Mouse (Mus musculus): ENCODE data around the gene Dnah2.
"Not testable (repeated sequence)": the region's sequence is repeated elsewhere in the genome, so short reads cannot be mapped to it uniquely, and the experiment has no call there.

The Dnah2 gene

DNA sequence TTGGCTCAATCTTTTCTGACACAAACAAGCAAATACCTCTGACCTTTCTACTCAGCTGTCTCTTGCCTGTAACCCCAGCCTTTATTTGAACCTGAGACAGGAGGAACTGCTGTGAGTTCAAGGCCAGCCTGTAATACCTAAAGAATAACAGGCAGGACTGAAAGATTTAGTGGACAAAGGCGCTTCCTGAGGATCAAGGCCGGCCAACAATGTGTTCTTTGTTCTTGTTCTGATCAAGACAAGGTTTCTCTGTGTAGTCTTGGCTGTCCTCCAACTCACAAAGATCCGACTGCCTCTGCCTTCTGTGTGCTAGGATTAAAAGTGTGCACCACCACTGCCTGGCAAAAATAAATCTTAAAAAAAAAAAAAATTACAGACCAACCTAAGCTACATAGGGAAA lies 15.5 kb upstream of the Dnah2 start:
- no peak for DNase-seq (ENCODE audit: low spot score in 2 of 2)

DNA sequence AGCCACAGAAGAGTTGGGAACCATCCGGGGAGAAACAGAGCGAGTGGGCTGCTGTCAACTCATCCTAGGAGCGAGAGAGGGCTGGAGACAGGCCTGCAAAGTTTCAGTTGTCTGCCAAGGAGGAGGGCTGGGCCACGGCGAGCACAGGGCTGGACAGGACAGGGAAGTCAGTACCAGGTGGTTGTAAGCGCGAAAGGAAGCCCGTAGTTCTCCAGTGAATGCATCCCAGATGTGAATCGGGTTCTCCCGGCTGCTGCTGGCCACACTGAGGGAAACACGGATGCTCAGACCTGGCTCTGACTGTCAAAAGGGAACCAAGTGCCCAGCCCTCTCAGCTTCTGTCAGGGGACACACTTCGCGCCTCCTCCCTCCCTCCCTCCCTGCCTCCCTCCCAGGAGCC lies 14.5 kb upstream of the Dnah2 start:
- no peak for DNase-seq (ENCODE audit: low spot score in 2 of 2)

DNA sequence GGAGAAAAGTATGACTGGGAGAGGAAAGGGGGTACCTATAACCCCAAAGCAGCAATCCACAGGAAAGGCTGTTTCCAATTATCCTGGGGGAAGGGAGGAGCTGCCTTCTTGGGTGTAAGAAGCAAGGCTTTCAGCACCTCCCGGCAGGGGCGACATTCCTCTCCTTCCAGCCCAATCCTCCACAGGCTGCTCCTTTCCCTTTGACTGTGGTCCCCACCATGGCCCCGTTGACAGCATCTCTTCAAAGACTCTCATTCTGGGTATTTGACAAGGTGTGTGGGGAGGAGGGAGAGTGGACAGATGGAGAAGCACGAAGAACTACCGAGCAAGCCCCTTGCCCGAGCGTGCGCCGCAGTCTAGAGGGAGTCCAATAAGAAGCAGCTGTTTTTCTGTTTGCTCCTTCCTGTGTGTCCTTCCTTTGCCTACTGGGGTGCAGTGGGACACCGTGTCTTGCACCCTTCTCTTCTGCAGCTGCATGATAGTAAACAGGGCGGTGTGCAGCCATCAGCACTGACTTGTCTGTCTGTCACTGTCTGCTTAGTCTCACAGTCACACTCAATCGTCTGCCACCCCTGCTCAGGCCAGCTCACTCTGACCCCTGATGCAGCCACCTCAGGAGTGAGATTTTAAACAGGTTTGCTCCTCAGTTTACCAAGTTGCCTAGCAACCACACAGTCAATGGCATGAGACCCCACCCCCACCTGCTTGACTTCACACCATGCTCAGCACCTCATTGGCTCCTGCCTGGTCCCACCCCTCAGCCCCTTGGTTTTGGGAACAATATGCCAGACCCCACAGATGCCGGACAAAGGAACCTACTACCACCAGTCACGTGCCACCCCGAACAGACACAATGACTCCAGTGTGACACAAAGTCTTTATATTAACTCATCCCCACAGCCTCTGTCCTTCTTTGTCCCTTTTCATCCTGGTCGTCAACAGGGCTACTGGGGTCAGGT lies 12.3 kb upstream of the Dnah2 start:
- DNase-seq (ENCODE audit: low spot score in 2 of 2): no peak

DNA sequence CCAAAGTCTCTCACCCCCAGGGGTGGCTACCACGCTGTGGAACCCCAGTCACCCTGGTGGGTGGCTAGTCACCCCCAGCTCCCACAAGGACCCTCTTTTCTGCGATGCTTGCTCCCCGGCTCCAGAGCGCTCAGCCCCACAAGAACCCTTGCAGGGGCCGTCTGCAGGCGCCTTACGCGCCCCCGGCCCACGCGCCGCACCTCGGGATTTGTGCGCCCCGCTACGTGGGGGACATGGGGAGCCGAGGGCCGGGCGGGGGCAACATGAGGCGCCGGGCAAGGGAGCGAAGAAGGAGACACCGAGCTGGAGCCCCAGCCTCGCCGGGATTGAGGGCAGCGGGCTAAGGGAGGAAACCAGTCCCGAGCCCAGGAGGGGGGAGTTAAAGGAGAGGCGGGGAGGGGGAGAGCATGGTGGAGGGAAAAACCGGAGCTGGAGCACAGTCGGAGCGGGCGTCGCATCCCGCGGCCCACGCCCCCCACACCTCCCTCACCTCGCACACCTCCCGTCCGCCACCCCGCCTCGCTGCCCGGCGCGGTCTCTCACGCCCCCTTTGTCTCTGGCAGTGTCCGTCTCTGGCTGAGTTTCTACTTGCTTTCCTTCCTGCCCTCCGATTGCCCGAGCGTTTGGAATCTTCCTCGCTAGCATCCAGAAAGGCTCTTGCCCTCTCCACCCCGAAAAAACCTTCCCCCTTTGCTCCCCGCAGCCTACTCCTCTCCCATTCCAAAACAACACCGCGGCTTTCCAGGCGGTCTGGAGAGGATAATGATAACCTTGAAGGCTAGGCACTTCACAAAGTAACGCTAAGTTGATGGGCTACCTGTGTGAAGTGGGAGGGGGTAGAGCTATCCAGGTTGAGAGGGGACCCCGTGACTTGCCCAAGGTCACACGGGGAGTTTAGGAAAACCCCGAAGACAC lies 11.2 kb upstream of the Dnah2 start, which contains the start of gene Efnb3:
TSS of gene Efnb3 (minus strand) at position 355 of the 915 bp plus-strand sequence.
- DNase-seq (ENCODE audit: low spot score in 2 of 2): no peak

DNA sequence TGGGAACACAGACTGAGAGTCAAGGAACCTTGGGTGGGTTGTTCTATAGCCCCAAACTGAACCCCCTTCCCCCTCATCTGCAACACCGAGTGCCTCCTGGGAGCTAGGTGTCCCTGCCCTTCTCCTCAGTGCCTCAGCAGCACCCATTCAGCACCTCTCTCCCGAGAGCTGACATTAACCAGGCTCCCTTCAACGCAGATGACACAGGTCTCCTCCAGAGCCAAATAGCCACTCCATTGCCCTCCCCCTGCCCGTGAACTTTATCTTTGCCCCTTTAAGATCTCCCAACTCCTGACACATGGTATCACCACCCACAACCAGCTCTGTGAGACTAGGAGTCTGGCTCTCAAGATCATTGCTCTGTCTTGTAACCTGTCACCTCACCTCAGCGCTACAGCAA lies 10.3 kb upstream of the Dnah2 start:
- no peak for DNase-seq (ENCODE audit: low spot score in 2 of 2)

DNA sequence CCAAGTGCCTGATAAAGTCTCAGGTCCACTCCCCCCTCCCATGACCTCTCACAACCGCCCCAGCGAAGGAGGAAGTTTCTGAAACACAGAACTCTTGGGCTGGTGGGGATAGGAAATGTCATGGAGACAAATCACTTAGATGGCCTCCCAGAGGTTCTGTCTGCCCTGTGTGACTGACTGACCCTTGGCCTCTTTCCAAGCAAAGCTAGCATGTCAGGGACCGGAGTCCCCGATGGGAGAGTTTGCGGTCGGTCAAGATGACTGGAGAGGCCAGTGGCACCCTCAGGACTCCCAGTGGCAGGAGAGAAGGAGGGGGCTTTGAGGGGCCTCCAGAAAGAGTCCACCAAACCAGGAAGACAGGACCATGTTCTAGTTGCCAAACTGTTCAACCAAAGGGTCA lies 9.8 kb upstream of the Dnah2 start:
- no peak for DNase-seq (ENCODE audit: low spot score in 2 of 2)

DNA sequence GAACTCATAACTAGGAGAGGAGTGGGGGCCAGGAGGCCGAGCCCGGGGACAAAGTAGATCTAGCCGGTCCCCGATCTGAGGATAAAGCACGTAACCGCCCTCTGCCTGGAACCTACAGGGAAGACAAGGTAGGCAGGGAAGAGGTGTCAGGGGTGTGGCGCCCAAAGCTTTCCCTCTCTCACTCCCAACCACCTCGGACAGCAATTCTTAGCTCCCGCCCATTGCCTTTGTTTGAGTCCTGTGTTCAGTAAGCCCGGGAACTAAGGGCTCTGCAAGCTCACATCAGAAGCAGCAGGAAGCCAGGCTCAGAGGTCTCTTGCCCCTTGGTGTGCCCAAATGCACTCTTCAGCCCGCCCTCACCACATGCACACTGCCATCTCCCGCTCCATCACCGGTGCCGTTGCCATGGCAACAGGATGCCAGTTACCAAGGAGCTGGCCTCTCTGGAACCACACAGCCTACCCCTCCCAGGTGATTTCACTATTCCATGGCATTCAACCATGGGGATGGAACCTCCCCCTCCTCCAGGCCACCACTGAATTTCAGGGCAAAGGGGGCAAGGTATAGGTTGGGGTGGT lies 8.6 kb upstream of the Dnah2 start:
- DNase-seq (ENCODE audit: low spot score in 2 of 2): no peak

DNA sequence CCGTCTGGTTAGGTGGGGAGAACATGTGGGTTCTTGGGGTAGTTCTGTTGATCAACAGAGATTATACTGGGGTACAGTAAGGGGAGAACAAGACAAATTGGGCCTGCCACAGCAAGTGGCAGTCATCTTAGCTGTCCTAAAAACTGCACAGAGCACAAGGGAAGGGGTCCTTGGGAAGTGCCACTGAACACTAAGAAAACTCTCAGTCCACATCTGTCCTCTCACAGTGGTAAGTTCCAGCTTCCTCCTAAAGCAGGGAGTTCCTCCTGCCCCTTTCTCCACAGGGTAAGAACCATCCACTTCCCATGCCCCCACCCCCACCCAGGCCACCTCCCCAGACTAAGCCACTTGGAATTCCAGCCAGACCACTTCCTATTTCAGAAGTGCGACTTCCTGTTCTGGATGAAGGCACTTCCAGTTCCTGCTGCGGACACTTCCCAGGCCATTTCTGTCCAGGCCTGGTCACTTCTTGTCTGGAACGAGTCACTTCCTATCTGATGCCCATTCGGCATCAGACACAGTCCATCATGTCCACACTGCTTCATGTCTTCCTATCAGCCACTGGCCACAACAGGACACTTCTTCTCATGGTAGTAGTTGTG lies 5.7 kb upstream of the Dnah2 start:
- DNase-seq (ENCODE audit: low spot score in 2 of 2): no peak

DNA sequence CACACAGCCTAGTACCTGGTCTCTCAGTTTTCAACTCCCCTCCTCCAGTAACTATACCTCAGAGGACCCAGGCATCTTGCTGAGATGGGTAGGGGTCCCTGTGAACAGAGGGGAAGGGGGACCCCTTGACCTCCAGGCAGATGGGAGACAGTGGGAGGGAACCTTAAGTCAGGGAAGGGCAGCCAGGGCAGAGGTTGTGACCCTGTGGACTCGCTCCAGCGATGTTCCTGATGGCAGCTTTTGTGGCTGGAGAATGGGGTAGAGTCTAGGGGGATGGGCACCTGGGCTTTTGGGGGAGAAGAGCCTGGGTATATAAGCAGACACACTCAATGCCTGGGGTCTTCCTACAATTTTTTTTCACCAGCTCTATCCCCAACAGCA lies 4.4 kb upstream of the Dnah2 start:
- no peak for DNase-seq (ENCODE audit: low spot score in 2 of 2)

DNA sequence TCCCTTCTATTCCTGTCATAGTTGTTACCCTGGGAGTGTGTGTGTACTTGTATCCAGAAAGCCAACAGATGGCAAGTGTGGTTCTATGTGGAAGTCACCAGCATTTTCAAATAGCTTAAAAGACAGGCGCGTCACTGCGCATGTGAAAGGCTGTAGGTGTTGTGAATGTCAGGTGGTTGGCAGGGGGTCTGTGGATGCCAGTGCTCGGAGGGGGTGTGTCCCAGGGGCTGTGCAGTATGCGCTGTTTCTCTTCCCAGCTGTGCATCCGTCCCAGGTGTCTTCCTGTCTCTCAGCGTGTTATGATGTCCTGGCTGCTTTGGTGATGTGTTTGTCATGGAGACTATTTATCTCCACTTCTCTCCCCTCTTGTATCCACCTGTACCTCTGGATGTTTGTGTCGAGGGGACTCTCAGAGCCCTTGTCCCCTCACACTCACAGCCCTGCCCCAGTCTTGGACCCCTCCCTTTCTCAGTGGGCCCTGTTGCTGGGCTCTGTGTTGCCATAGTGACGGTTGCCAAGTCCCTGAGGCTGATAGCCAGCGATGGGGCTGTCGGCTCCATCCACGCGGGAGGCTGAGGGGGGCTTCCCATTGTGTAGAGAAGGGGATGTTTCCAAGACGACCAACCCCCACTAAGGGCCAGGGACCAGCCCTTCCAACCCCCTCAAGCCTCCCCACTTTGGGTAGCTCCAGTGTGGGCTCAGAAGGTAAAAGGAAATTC lies 3.9 kb upstream of the Dnah2 start:
- DNase-seq (ENCODE audit: low spot score in 2 of 2): no peak

DNA sequence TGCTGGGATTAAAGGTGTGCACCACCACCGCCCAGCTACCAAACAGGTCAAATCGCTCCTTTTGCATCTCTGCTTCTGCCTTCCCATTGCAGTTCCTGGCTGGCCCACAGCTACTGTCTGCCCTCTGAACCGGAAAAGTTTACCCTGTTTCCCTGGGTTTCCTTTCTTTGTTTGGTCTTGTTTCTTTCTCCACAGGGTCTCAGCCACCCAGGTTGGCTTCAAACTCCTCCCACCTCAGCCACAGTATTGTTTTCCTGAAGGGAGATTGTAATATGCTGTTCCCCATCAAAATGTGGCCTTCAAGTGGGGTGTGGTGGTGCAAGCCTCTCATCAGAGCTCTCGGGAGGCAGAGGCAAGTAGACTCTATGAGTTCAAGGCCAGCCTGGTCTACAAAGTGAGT lies 2.4 kb upstream of the Dnah2 start:
- DNase-seq (ENCODE audit: low spot score in 2 of 2): no peak

DNA sequence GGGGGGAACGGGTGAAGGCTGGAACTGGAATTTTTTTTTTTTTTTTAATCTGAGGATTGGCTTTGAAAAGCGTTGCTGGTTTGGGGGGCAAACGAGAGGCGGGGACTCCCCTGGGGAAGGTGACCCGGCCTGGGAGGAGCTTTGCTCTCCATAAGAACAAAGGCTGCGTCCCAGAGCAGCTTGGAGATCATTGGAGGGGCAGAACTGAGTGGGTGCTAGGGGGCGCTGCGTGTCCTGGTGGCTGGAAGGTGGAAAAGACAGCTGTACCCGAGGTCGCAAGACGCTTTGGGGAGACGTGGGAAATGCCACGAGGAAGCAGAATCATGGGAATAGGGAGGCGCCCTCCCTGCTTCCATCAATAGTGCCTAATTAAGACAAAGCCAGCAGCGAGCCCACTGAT lies 1.8 kb downstream of the Dnah2 start:
- peak in 1 of 2 experiments; percentile 56 for DNase-seq (ENCODE audit: low spot score in 2 of 2)

DNA sequence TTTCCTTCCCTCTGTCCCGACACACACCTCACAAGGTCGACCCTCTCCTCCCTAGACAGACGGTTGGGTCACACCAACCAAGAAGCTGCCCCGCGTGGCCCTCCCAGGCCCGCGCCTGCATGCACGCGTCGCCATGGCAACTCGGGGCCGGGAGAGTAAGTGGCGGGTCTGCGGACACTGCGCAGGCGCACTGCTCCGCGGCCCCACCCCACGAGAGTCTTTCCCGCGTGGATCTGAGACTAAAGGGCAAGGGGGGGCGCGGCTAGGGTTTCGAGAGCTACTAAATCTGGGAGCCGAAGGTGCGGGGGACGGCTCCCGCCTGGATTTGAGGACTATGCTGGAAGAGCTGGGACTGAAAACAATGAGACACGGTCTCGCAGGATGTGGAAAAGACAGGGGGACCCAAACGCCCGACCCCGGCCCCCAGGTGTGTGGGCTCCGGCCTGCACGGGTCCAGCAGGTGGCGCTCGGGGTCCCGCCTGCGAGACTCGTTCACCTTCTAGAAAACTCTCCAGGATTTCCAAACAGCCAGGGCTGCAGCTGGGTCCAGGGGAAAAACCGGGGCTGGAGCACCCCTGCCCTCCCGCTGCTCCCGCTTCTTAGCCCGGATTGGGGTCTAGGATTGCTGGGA lies 2.4 kb downstream of the Dnah2 start:
- peak; percentile 57 to 69 for DNase-seq (ENCODE audit: low spot score in 2 of 2)

DNA sequence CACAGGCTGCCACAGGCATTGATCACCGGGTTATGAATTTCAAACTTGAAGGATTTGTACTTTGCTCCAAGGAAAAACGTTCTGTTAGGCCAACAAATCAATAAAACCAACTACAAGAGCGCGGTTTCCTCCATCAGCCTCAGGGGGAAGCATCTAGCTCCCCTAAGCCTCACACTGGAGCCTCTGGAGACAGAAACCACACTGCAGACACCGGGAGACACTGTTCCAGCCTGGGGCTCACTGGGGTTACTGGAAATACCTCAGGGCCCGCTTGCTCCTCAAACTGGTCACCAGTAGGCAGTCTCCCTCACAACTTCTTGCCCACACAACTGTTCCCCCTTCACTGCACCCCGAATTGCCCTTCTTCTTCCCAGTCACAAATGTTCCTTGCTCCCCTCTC lies 3.0 kb downstream of the Dnah2 start:
- no peak for DNase-seq (ENCODE audit: low spot score in 2 of 2)

DNA sequence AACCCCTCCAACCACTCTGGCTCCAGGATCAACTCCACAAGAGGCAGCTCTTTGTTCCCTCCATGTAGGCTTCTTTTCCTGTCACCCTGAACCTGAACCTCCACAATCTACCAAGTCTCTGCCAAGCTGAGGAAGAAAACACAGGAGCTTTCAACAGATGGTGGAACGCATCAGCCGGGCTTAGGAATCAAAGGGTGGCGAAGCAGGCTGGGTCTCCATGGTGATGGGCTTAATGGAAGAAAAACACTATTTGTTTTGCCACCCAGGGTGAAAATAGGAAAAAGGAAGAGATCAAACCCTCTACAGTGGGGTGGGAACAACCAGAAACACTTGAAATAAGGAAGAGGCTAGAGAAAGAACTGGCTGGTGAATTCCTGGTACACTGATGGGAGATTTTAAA lies 5.3 kb downstream of the Dnah2 start:
- no peak for DNase-seq (ENCODE audit: low spot score in 2 of 2)

DNA sequence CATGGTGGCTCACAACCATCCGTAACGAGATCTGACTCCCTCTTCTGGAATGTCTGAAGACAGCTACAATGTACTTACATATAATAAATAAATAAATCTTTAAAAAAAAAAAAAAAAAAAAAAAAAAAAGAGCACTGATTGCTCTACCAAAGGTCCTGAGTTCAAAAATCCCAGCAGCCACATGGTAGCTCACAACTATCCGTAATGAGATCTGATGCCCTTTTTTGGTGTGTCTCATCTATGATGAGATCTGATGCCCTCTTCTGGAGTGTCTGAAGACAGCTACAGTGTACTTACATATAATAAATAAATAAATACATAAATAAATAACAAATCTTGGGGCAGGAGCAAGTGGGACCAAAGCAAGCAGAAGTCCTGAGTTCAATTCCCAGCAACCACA lies 7.2 kb downstream of the Dnah2 start:
- not testable (repeated sequence) for DNase-seq (ENCODE audit: low spot score in 2 of 2)

DNA sequence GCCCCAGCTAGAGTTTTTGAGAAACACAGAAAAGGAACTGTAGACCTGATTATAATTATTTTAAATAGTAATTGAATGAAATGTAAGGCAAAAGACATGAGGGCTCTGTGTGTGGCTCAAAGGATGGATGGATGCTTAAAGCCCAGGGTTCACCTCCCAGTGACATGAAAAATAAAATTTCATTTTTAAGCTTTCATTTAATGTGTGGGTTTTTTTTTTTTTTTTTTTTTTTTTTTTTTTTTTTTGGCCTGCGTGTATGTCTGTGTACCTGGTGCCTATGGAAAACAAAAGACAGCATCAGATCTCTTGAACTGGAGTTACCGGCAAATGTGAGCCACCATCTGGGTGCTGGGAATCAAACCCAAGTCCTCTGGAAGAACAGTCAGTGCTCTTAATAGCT lies 8.2 kb downstream of the Dnah2 start:
- DNase-seq (ENCODE audit: low spot score in 2 of 2): no peak

DNA sequence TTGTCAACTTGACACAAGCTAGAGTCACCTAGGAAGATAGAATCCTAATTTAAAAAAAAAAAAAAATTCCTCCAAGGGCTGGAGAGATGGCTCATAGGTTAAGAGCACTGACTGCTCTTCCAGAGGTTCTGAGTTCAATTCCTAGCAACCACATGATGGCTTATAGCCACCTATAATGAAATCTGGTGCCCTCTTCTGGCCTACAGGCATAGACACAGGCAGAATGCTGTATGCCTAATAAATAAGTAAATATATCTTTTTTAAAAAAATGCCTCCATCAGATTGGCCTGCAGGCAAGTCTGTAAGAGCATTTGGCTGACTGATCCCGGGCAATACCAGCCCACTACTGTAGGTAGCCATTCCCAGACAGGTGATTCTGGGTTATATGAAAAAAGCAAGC lies 13.9 kb downstream of the Dnah2 start:
- no peak for DNase-seq (ENCODE audit: low spot score in 2 of 2)

DNA sequence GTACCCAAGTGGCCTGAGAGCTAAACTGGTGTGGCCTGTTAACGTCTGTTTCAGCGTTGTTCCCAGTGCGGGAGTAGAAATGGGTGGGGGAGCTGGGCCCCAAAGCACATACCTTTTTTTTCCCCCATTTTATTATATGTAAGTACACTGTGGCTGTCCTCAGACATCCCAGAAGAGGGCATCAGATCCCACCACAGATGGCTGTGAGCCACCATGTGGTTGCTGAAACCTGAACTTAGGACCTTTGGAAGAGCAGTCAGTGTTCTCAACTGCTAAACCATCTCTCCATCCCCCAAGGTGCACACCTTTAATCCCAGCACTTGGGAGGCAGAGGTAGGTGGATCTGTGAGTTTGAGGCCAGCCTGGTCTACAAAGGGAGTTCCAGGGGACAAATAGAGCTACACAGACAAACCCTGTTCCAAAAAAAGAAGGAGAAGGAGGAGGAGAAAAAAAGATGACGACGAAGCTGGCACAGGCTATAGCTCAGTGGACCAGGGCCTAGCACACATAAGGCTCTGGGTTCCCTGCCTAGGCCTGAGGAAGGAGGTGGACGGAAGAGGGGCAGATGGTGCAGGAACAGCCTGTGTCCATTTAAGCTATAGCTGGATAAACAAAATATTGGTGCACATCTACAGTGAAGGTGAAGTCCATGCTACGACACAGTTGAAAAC lies 16.3 kb downstream of the Dnah2 start:
- DNase-seq (ENCODE audit: low spot score in 2 of 2): no peak

DNA sequence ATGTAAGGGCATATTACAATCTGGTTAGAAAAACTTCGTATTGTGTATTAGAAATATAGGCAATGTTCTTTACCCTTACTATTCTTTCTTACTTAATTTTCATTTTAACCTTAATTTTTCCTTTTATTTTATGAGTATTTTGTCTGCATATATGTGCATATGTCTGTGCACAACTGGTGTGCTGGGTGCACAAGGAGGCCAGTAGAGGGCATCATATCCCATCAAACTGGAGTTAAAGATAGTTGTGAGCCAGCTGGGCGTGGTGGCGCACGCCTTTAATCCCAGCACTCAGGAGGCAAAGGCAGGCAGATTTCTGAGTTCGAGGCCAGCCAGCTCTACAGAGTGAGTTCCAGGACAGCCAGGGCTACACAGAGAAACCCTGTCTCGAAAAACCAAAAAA lies 18.2 kb downstream of the Dnah2 start:
- not testable (repeated sequence) for DNase-seq (ENCODE audit: low spot score in 2 of 2)

Data from urinary bladder, adult 18-20 months (tissue).